Mouse (Mus musculus): ENCODE measurements at regions not wholly inside any gene's neighbourhood (a gene's known extent, or its start where the extent isn't known, plus 50 kb on each side); places are given as distances from the start of the nearest gene placed in this dataset.

DNA sequence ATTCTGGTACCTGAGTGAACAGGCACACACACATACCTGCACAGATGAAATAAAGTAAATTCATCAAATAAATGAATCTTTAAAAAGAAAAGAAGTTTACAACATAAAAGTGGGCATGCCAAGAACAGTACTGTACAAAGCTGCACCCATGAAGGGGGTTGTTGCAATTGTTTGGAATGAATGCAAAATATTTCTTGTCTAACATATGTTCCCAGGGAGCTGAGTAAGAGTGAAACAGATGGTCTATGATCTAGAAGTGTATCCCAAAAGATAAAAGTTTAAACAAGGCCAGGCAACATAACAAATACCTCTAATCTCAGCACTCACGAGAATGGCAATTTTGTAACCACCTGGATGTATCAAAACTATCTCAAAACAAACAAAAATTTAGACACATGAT lies 1685.5 kb upstream of the Dsel start:
- no peak for DNase-seq

DNA sequence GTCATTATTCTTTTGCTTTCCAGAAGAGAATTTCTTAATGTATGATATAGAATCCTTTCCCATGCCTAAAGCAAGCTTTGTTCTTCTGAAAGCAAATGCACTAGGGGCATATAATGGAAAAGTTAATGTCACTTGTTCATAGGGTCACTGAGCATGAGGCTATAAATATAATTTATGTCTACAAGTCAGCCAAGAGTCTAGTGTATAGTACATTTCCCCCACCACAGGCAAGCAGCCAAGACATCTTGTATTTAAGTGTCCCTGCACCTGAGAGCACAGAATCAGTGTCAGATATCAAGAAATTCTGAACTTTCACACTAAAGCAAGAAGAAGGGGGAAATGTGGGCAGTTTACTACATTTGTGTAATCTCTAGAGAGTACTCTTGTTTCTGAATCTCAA lies 1675.3 kb upstream of the Dsel start:
- DNase-seq: no peak

DNA sequence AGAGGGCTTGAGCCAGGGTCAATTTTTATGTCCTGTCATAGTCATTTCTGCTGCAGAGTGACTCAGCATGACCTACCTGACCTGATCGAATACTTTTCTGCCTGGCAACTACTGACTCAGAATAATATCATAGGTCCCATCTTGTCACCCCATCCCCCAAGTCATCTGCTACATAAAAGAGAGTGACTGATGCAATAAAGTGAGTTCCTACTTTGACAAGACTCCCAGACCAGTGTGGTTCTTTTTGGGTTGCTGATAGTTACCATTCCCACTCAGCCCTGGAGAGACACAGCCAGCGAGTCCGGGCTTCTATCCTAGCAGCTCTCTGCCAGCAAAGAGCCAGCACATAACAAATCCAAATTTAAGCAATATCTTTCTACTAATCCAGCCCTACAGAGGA lies 1665.8 kb upstream of the Dsel start:
- no peak for DNase-seq

DNA sequence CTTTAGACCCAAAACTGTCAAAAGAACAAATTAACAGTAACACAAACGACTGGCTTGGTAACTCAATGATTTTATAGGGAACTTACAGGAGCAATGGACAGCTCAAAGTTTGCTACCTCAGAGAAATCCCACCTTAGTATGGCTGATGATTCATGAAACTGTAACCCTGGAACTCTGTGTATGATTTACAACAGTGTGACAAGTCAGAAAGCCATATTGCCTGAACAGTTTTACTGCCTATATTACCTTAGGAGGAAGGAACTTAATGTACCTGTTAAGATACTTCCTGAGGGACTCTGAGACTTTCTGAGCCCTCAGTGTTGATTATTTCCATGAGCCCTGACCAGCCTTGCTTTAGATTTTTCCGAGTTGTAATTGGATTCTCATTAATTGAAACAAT lies 1631.3 kb upstream of the Dsel start:
- no peak for DNase-seq

DNA sequence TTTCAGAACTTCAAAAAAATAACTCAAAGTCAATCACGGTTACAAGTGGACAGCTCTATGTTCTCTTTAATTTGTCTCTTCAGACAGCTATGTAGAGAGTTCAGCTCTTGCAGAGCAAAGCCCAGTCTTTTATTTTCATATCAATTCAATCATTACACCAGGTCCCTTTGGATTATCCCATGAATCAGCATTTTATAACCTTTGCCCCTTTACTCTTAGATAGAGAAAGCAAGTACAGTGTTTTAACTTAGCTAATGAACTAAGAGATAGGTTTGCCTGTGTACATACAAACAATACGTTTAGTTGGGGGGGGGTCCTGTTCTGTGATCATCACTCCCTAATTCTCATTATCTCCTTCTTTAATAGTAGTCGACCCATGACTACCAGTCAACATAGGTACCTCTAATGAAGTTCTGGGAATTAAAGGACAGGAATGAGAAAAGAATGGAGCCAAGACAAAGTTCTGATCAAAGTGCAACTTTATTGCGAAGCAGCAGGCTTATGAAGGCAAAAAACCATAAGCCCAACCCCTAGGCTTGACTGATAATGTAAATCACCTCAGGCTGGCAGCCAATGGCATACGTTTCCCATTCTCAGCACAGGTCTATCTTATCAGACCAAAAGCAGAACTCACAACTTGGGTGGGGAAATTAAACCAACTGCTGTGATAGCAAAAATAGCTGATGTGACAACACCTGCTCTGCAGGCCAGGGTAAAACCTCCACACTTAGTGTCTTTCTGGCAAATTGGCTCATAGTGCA lies 1625.7 kb upstream of the Dsel start:
- no peak for DNase-seq

DNA sequence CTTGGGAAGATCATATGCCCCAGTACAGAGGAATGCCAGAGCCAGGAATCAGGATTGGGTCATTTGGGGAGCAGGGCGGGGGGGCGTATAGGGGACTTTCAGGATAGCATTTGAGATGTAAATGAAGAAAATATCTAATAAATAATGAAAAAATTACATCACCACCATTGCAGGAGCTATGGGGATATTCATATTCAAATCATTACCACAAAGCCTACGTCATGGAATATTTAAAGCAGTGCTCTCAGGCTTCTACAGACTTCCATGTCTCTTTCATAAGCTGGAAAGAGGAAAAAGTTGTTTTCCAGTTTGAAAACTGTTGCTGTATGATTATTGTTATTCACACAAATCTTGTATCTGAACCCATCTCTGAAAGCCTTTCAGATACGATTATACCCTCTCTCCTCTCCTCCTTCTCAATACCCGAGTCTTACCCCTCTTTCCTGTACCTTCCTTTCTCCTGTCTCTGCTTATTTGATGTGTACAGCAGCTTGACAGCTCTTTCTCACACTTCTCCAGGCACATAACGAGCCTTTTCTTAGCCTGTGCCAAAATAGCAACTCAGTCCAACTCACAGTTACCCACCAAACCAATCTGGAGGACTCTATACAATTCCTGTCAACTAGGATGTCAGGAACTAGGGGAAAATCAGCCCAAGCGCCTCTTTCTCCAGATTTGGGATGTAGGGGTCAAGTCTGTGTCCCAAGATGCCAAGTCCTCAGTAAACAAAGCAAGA lies 1592.0 kb upstream of the Dsel start:
- DNase-seq: no peak

DNA sequence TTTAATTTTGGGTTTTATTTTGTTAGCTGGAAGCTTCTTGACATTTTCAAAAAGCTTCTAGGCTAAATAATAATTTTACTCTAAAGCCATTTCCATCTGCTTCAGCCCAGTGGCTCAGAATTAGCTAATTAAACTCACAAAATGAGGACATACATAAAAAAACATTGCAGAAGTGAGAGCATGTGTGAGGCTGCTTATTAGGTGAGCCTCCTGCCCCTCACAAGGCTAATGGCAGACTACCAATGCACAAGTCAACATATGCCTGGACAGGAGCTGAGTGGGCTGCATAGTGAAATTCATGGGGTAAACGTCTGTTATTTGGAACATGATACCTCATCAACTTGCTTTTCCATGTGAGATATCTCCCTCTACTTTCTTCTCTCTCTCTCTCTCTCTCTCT lies 1569.0 kb upstream of the Dsel start:
- DNase-seq: no peak

DNA sequence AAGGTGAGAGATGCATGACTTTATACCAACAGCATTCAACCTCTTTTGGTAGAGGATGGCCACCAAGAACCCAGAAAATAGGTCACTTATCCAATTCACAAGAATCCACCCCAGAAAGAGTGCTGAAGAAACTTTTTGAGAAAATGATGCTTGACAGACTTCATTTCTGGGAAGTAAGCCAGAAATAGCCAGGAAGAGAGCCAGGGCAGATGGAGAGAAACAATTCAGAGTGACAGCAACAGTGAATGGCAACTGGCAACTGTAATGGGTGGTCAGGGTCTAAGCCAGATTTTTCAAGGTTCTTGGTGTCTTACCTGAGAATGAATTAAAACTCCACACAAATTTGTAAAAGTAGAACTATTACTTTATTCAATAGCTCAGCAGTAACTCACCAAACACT lies 1566.5 kb upstream of the Dsel start:
- no peak for DNase-seq

DNA sequence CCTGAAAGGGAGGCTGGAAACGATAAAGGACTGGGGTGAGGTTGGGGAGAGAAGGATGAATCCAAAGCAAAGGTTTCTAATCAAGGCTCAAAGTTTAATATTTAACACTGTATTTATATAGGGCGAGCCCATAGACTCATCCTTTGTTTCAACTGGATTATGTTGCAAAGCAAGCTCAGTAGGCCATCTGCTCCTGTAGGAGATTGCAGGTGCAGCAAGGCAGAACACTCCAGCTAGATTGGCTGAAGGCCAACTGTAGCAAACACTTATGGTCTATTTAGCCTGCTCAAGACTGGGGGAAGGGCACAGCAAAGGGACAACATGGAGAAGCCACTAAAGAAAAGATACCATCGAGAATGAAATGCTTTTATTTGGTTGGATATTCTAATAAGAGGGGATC lies 1548.1 kb upstream of the Dsel start:
- peak in 1 of 2 experiments; percentile 2 for DNase-seq

DNA sequence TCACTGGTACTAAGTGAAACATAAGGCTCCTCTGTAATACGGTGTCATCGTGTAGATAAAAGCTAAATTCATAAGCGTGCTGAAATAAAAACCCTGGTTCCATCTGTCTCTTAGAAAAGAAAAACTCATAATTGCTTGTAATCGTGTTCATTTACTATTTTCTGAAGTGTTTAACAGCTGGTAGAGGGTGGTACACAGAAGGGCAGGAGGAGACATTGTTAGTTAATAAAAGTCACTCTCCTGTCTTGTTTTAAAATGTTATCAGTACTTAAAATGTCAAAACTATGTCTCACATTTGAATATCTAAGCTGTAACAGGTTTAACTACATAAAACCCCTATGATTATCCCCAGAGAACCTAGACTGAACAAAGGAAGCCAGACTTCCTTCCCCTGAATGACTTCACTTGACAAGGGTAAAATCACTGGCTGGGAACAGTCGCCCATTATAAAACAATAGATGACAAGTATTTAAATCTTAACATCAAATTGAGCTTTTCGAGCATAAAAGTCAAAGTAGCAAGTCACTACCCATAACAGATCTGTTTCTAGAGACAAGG lies 1530.6 kb upstream of the Dsel start:
- no peak for DNase-seq

DNA sequence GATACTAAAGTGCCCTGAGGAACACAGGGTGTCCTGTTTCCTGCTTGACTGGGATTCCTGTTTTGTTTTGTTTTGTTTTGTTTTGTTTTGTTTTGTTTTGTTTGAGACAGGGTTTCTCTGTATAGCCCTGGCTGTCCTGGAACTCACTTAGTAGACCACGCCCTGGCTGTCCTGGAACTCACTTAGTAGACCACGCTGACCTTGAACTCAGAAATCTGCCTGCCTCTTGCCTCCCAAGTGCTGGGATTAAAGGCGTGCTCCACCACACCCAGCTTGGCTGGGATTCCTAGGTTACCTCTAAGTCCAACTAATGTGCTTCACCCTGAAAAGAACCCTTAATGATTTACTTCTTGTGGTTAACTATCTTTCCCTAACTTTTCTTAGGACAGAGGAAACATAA lies 1529.6 kb upstream of the Dsel start:
- DNase-seq: peak in 1 of 2 experiments; percentile 22

DNA sequence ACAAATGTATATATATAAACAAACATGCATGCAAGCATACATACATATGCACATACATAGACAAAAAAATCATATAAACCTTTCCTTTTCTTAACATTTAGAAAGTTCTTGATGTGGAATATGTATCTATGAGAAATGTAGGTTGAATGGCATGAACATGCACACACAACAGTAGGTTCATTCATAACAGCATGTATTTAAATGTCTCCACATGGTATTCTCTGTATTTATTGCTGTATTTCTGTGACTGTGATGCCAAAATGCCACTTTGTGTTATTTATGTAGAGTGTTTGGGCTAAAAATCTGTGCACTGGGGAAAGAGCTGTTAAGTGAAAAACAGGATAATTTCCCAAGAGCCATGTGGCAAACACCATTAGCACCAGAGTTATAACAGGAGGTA lies 1528.2 kb upstream of the Dsel start:
- DNase-seq: no peak

DNA sequence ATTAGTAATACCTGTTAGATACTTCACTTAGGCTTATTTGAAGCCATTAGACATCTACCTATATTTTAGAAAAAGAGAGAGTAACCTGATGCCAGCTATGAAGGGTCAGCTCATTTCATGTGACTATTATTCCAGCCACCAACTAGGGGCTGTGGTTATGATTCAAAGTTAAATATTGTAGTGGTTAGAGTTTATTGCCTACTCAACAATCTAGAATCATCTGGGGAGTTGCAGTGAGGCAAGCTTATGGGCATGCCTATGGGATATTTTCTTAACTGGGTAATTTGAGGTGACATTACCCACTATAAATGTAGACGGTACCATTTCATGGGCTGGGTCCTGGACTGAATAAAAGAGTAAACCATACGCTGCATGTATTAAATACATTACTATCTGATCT lies 1525.2 kb upstream of the Dsel start:
- DNase-seq: no peak

DNA sequence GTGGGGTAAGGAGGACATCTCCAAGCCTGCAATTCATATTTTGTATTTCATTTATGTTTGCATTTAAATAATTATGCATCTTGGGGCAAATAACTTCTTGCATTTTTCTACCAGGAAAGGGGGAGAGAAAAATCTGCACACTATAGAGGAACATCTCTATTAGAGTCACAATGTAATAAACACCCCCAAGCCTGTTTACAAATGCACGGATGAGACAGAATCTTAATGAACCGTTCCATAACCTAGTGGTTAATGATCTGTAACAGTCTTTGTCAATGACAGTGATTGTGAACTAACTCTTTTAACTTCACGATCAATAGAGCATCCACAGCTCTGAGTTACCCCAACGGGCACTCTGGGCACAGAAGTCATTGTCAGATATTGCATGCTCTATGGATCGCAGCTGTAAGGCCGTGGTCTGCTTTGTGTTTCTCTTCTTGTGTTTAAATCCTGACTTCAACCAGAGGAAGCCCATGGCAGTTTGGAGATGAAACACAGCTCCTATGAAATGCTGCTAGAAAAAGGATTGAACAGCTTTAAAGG lies 1520.2 kb upstream of the Dsel start:
- no peak for DNase-seq

DNA sequence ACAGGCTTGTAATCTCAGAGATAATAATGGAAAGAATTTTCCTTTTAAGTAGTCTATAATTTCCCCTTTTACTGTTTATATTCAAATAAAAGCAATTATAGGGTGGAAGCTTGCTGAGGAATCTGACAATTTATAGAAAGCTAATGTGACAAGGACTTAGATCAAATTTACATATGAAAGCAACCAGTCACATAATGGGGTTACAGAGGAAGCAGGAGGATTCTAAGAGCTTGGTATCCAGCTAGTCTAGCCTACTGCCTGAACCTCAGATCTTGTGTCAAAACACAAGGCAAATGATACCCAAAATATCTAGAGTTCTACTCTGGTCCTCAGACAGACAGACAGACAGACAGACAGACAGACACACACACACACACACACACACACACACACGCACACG lies 1519.0 kb upstream of the Dsel start:
- no peak for DNase-seq

DNA sequence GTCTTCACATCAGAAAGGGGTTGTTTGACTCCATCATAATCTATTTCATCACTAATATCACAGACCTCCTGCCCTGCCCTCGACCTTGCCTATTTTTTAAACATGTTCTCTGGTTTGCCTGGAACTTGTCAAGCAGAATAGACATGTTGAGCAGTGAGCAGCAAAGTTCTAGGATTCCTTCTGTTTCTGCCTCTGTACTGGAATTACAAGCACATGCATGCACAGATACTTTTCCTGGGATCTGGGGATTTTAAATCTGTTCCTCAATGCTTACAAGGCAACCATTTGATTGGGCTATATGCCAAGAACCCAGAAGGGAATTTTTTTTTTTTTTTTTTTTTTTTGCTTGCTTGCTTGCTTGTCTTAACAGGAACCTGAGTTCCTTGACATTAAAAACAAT lies 1508.0 kb upstream of the Dsel start:
- no peak for DNase-seq

DNA sequence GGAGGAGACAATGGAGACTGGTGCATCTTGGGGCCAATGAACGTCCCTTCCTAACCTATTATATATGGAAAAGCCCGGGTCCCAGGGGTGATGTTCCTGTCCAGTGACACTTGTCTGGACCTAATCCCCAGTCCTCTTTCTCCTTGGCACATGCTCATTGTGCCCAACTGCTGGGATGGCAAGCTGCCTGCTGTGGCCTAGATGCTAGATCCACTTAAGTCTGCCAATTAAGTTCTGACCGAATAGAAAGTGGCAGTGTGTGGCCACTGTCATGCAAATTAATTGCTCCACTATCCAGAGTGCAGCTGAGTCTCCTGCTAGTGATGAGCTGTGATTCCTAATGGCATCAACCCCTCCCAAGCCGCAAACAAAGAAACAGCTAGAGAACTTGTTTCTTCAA lies 1493.5 kb upstream of the Dsel start:
- no peak for DNase-seq

DNA sequence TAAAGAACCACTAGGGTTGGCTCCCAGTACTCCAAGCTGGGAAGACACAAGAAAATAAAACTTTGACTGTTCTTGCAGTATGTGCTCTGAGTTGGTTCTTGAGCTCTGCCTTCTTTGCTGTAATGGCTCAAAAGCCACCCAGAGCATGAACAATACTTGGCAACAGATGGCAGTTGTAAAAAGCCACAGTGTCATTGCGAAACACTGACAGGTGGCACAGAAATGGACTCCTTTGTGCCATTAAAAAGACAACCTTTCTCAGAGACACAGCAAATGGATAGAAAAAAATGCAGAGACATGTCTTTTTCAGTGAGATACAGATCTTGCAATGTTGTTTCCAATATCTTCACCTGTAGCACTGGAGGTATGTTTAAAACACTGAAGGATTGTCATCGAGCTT lies 1443.3 kb upstream of the Dsel start:
- no peak for DNase-seq

DNA sequence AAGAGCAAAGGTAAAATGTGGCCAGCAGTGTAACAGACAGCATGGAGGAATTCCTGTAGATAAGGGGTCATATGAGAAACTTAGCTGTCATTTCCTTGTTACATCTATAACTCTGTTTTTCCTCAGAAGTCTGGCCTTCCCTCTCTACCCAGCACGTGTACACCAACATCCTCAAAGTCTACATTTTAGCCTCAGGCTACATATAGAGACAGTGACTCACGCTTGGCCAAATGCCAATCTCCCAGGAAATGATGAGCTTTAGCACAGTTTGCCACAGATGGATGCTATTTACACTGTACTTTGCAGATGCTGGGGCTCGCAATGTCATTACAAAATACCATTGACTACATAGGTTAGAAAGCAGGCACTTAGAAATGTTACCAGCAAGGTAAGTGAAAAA lies 1433.1 kb upstream of the Dsel start:
- DNase-seq: no peak

DNA sequence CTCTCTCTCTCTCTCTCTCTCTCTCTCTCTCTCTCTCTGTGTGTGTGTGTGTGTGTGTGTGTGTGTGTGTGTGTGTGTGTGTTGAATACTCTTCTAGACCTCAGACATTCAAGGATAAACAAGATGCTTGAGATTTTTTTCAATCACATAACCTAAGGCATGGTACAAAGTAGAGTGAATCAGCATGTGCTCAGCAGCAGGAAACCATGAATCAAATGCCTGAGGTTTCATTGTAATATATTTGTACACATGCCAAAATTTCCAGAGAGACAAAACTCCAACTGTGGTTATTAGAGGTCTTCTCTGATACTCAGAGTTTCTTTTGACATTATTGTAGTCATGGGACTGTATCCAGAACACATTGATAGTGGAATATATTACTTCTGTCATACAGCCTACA lies 1423.5 kb upstream of the Dsel start:
- DNase-seq: no peak

DNA sequence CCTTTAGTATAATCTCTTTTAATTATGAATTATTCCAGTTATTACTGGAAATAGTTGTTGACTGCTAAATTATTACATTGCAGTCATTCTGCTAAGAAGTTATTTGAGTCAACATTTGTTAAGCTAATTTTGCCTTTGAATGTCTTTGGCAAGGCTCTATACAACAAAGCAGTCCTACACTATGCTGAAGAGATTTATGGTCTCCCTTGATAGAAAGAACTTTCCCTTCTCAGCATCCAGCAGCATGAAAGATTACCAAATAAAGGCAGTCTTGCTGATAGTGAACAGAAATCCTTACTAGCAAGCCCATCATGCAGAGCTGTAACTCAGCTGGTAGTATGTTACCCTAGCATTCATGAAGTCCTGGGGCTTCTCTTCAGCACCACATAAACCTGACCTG lies 1419.4 kb upstream of the Dsel start:
- DNase-seq: no peak

DNA sequence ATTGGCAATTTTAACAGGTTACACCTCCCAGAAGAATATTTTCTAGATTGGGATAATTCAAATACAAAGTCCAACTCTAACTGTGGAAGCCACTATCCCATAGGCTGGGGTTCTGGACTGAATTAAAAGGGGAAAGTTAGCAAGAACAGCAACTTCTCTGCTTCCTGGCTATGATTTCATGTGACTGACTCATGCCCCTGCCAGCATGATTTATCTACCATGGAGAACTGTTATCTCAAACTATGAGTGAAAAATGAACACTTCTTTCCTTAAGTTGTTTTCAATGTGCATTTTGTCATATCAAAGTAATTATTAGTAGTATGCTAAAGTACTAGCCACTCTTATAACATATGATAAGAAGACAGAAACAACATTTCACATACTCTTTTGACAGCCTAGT lies 1394.7 kb upstream of the Dsel start:
- DNase-seq: no peak

DNA sequence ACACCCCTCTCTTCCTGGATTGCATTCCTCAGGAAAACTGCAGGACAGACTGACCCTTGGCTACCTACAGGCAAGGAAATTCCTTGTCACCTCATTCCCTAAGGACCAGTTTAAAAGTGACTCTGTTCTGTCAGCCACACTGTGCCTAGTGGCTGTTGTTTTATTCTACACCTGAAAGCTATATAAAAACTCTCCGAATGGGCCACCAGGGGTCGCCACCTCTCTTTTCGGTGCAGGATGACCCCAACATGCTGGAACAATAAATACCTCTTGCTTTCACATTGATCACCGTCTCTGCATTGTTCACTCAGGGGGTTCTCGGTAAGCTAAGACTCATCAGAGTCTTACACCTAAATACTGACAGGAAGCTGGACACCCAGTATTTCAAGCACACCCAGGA lies 1382.6 kb upstream of the Dsel start:
- DNase-seq: peak in 1 of 2 experiments; percentile 16

DNA sequence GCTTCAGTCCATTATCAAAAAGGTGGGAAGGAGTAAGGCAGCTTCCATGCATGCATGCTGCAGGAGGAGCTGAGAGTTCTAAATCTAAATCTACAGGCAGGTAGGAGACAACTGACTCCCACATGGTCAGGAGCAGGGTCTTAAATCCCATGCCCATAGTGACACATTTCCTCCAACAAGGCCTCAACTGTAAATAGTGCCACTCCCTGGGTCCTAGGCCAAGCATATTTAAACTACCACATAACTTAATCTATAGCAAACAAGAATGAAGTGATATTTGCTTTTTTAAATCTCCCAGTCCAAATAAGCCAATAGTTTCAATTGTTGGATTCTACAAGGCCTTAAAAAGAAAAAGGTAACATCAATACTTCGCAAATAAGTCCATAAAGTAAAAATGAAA lies 1345.4 kb upstream of the Dsel start:
- DNase-seq: no peak

Data from kidney, postnatal 36 days (tissue).